Comparison of ENCODE assay signal across 14 mouse cellular contexts in the genomic region with DNA sequence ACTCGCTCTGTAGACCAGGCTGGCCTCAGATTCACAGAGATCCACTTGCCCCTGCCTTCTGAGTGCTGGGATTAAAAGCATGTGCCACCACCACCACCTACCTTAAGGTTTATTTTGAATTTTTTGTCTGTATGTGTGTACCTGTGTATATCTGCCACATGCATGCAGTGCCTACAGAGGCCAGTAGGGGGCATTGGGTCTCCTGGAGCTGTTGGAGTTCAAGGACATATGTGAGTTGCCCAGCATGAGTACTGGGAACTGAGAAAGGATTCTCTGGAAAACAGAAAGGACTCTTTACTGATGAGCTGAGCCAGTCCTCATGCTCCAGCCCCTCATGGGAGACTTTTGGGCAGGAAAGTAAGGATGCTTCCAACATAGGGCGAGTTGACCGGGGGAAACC. TPM values are rescaled to one million over a fixed set of nuclear protein-coding genes. Genes with fewer than 3 reads are reported as not detected.
DNase-seq lines count a peak whose midpoint lies in the region; ATAC-seq and TF ChIP-seq lines count a peak whose summit lies in the region.
"Had no signal": no experiment of that assay in that cellular context is flagged by ENCODE, and none has a peak within 500 bp of the region (broad histone marks: within the 10 kb centered on the region; RNA-seq: fewer than 3 reads in every experiment).

No protein-coding gene starts in this region.

- H3K36me3 ChIP-seq in hindbrain, postnatal 0 days (ENCODE audit: insufficient read depth, low read length): peaks cover 11% of the 10 kb centered on the region; the same call in 1 of the 2 replicates
- peaks cover 44% of the 10 kb centered on the region for H3K36me3 ChIP-seq in hindbrain, embryonic 10.5 days
- peaks cover 27% of the 10 kb centered on the region for H3K36me3 ChIP-seq in lung, postnatal 0 days (ENCODE audit: insufficient read depth, low read length)
- no peaks in the 10 kb centered on the region for H3K36me3 ChIP-seq in ES-Bruce4 (ENCODE audit: control insufficient read depth, insufficient read depth, low read length, poor library complexity, severe bottlenecking)

- no peak overlapping the region for H3K9ac ChIP-seq in hindbrain, postnatal 0 days (replicated peaks; ENCODE audit: low read length)
- H3K9ac ChIP-seq in lung, postnatal 0 days (replicated peaks; ENCODE audit: low read depth): no peak overlapping the region
- H3K9ac ChIP-seq in ES-Bruce4 (ENCODE audit: low read depth, poor library complexity, severe bottlenecking): no peak overlapping the region
- H3K9ac ChIP-seq: liver, embryonic 15.5 days had no signal

- H3K4me1 ChIP-seq in hindbrain, postnatal 0 days (ENCODE audit: insufficient read depth, low read length): no peaks in the 10 kb centered on the region
- H3K4me1 ChIP-seq in hindbrain, embryonic 10.5 days (replicated peaks): peaks cover 12% of the 10 kb centered on the region; the same call in 1 of the 2 replicates
- H3K4me1 ChIP-seq in lung, postnatal 0 days (ENCODE audit: insufficient read depth, low read depth, low read length): peaks cover 6% of the 10 kb centered on the region; the same call in 1 of the 2 replicates
- no peaks in the 10 kb centered on the region for H3K4me1 ChIP-seq in ES-Bruce4 (ENCODE audit: control insufficient read depth, insufficient read depth, low read length)

- no peak for DNase-seq in hindbrain, postnatal 0 days (ENCODE audit: low spot score)
- no peak for DNase-seq in hindbrain, embryonic 10.5 days (ENCODE audit: low spot score)
- DNase-seq in lung, postnatal 0 days (ENCODE audit: low spot score): no peak
- DNase-seq in lung, adult 18-20 months: no peak
- DNase-seq in naive thymus-derived CD4-positive, alpha-beta T cell, adult 2 months (ENCODE audit: low read depth): peak; percentile 51
- DNase-seq in urinary bladder, postnatal 4 days (ENCODE audit: low spot score in 2 of 2): no peak
- DNase-seq: adrenal gland, postnatal 10 days; heart, adult 18-20 months; right cerebral cortex, postnatal 25 days had no signal

- WGBS in hindbrain, postnatal 0 days: 96% methylated on average over 3 of the region's 3 CpGs
- WGBS in hindbrain, embryonic 10.5 days: 96% methylated on average over 3 of the region's 3 CpGs
- WGBS in lung, postnatal 0 days: 91% methylated on average over 3 of the region's 3 CpGs

- H3K27me3 ChIP-seq in hindbrain, postnatal 0 days (ENCODE audit: insufficient read depth, low read length): no peaks in the 10 kb centered on the region
- no peaks in the 10 kb centered on the region for H3K27me3 ChIP-seq in hindbrain, embryonic 10.5 days (ENCODE audit: insufficient read depth, poor library complexity, severe bottlenecking)
- no peaks in the 10 kb centered on the region for H3K27me3 ChIP-seq in lung, postnatal 0 days (replicated peaks; ENCODE audit: insufficient read depth, low read length)
- H3K27me3 ChIP-seq in ES-Bruce4 (ENCODE audit: control insufficient read depth, insufficient read depth, low read length, poor library complexity, severe bottlenecking): no peaks in the 10 kb centered on the region
- H3K27me3 ChIP-seq: liver, embryonic 15.5 days; megakaryocyte, embryonic 14.5 days had no signal

- ATAC-seq in hindbrain, postnatal 0 days: no peak
- no peak for ATAC-seq in lung, postnatal 0 days
- ATAC-seq: intestine, embryonic 16.5 days had no signal

- TF ChIP-seq POLR2A in ES-Bruce4 (IDR thresholded peaks at IDR 0.05; ENCODE audit: insufficient read depth, low read length): no peak

- H3K9me3 ChIP-seq in hindbrain, postnatal 0 days (ENCODE audit: low read length): no peaks in the 10 kb centered on the region
- H3K9me3 ChIP-seq in hindbrain, embryonic 10.5 days: peaks cover 4% of the 10 kb centered on the region; the same call in 1 of the 2 replicates
- no peaks in the 10 kb centered on the region for H3K9me3 ChIP-seq in lung, postnatal 0 days (ENCODE audit: low read length)
- H3K9me3 ChIP-seq in ES-Bruce4 (replicated peaks; ENCODE audit: control insufficient read depth, insufficient read depth, low read length, poor library complexity, severe bottlenecking): no peaks in the 10 kb centered on the region
- H3K9me3 ChIP-seq: liver, embryonic 15.5 days had no signal

- H3K27ac ChIP-seq in hindbrain, postnatal 0 days: no peak overlapping the region
- H3K27ac ChIP-seq in hindbrain, embryonic 10.5 days: no peak overlapping the region
- H3K27ac ChIP-seq in lung, postnatal 0 days (ENCODE audit: low read length): no peak overlapping the region
- no peak overlapping the region for H3K27ac ChIP-seq in ES-Bruce4 (ENCODE audit: insufficient read depth, low read length)
- H3K27ac ChIP-seq: liver, embryonic 15.5 days had no signal

- H3K4me3 ChIP-seq in hindbrain, postnatal 0 days (ENCODE audit: low read length): no peak overlapping the region
- H3K4me3 ChIP-seq in hindbrain, embryonic 10.5 days: no peak overlapping the region
- no peak overlapping the region for H3K4me3 ChIP-seq in lung, postnatal 0 days (ENCODE audit: low read depth, low read length)
- H3K4me3 ChIP-seq in ES-Bruce4 (ENCODE audit: low read depth, low read length): no peak overlapping the region
- H3K4me3 ChIP-seq: liver, embryonic 15.5 days; megakaryocyte, embryonic 14.5 days; myocyte had no signal

- H3K4me2 ChIP-seq in hindbrain, postnatal 0 days (ENCODE audit: low read depth, low read length): no peak overlapping the region
- H3K4me2 ChIP-seq in lung, postnatal 0 days (replicated peaks; ENCODE audit: low read depth, low read length): no peak overlapping the region
- H3K4me2 ChIP-seq: liver, embryonic 15.5 days had no signal

- peak; percentile 53 for TF ChIP-seq CTCF in hindbrain, postnatal 0 days (IDR thresholded peaks at IDR 0.05; ENCODE audit: low read depth)
- peak; percentile 43 for TF ChIP-seq CTCF in lung, postnatal 0 days (IDR thresholded peaks at IDR 0.05)
- peak; percentile 26 for TF ChIP-seq CTCF in ES-Bruce4 (IDR thresholded peaks at IDR 0.05; ENCODE audit: low read depth, low read length)

- no peak for TF ChIP-seq EP300 in lung, postnatal 0 days (IDR thresholded peaks at IDR 0.05)
- no peak for TF ChIP-seq EP300 in ES-Bruce4 (IDR thresholded peaks at IDR 0.05; ENCODE audit: insufficient read depth, low read depth, low read length)

RNA-seq across cellular contexts. Expression of gene Hmgcl, which starts 5.3 kb away (rescaled TPM):
- 27.0 and 38.6 TPM in 2 replicates for total RNA-seq in hindbrain, postnatal 0 days (2014; rRNA removed)
- 55.0 and 60.0 TPM in 2 replicates for polyA plus RNA-seq in hindbrain, postnatal 0 days (2015; fragmentation: Nextera tagmentation; extraction: Ambion mirVana)
- polyA plus RNA-seq in hindbrain, embryonic 10.5 days (2016; fragmentation: Nextera tagmentation; extraction: Ambion mirVana): 60.3 and 61.4 TPM in 2 replicates
- 63.6 and 67.7 TPM in 2 replicates for polyA plus RNA-seq in lung, postnatal 0 days (2015; fragmentation: Nextera tagmentation; extraction: Ambion mirVana)
- polyA plus RNA-seq in ES-Bruce4 (2011; ENCODE audit: insufficient read depth, insufficient read length, low read depth, missing spikeins): 18.3 and 22.6 TPM in 2 replicates

RNA-seq across cellular contexts. Expression of gene Gale, which starts 12.0 kb away (rescaled TPM):
- total RNA-seq in hindbrain, postnatal 0 days (2014; rRNA removed): 36.2 and 41.2 TPM in 2 replicates
- polyA plus RNA-seq in hindbrain, postnatal 0 days (2015; fragmentation: Nextera tagmentation; extraction: Ambion mirVana): 39.8 and 40.2 TPM in 2 replicates
- polyA plus RNA-seq in hindbrain, embryonic 10.5 days (2016; fragmentation: Nextera tagmentation; extraction: Ambion mirVana): 48.5 and 49.7 TPM in 2 replicates
- 37.0 and 40.5 TPM in 2 replicates for polyA plus RNA-seq in lung, postnatal 0 days (2015; fragmentation: Nextera tagmentation; extraction: Ambion mirVana)
- 6.8 and 9.4 TPM in 2 replicates for polyA plus RNA-seq in ES-Bruce4 (2011; ENCODE audit: insufficient read depth, insufficient read length, low read depth, missing spikeins)

RNA-seq across cellular contexts. Expression of gene Lypla2, which starts 20.9 kb away (rescaled TPM):
- total RNA-seq in hindbrain, postnatal 0 days (2014; rRNA removed): 135 and 172 TPM in 2 replicates
- 183 and 186 TPM in 2 replicates for polyA plus RNA-seq in hindbrain, postnatal 0 days (2015; fragmentation: Nextera tagmentation; extraction: Ambion mirVana)
- polyA plus RNA-seq in hindbrain, embryonic 10.5 days (2016; fragmentation: Nextera tagmentation; extraction: Ambion mirVana): 213 and 223 TPM in 2 replicates
- polyA plus RNA-seq in lung, postnatal 0 days (2015; fragmentation: Nextera tagmentation; extraction: Ambion mirVana): 103 and 115 TPM in 2 replicates
- 47.4 and 52.6 TPM in 2 replicates for polyA plus RNA-seq in ES-Bruce4 (2011; ENCODE audit: insufficient read depth, insufficient read length, low read depth, missing spikeins)

RNA-seq across cellular contexts. Expression of gene Fuca1, which starts 31.0 kb away (rescaled TPM):
- total RNA-seq in hindbrain, postnatal 0 days (2014; rRNA removed): 42.5 and 43.6 TPM in 2 replicates
- 92.8 and 97.3 TPM in 2 replicates for polyA plus RNA-seq in hindbrain, postnatal 0 days (2015; fragmentation: Nextera tagmentation; extraction: Ambion mirVana)
- polyA plus RNA-seq in hindbrain, embryonic 10.5 days (2016; fragmentation: Nextera tagmentation; extraction: Ambion mirVana): 54.3 and 59.5 TPM in 2 replicates
- 107 and 131 TPM in 2 replicates for polyA plus RNA-seq in lung, postnatal 0 days (2015; fragmentation: Nextera tagmentation; extraction: Ambion mirVana)
- 46.0 and 47.2 TPM in 2 replicates for polyA plus RNA-seq in ES-Bruce4 (2011; ENCODE audit: insufficient read depth, insufficient read length, low read depth, missing spikeins)

RNA-seq across cellular contexts. Expression of gene Pithd1, which starts 35.6 kb away (rescaled TPM):
- total RNA-seq in hindbrain, postnatal 0 days (2014; rRNA removed): 53.2 and 60.2 TPM in 2 replicates
- polyA plus RNA-seq in hindbrain, postnatal 0 days (2015; fragmentation: Nextera tagmentation; extraction: Ambion mirVana): 84.5 and 85.7 TPM in 2 replicates
- 60.7 and 61.2 TPM in 2 replicates for polyA plus RNA-seq in hindbrain, embryonic 10.5 days (2016; fragmentation: Nextera tagmentation; extraction: Ambion mirVana)
- 35.3 and 39.6 TPM in 2 replicates for polyA plus RNA-seq in lung, postnatal 0 days (2015; fragmentation: Nextera tagmentation; extraction: Ambion mirVana)
- polyA plus RNA-seq in ES-Bruce4 (2011; ENCODE audit: insufficient read depth, insufficient read length, low read depth, missing spikeins): 40.3 and 44.9 TPM in 2 replicates
